Mouse (Mus musculus): ENCODE results near the gene Tsku. TPM values are rescaled to one million over a fixed set of nuclear protein-coding genes. Genes with fewer than 3 reads are reported as not detected.

Gene Tsku
- 0.13 and 0.21 TPM in 2 replicates for polyA plus RNA-seq (2012)

DNA sequence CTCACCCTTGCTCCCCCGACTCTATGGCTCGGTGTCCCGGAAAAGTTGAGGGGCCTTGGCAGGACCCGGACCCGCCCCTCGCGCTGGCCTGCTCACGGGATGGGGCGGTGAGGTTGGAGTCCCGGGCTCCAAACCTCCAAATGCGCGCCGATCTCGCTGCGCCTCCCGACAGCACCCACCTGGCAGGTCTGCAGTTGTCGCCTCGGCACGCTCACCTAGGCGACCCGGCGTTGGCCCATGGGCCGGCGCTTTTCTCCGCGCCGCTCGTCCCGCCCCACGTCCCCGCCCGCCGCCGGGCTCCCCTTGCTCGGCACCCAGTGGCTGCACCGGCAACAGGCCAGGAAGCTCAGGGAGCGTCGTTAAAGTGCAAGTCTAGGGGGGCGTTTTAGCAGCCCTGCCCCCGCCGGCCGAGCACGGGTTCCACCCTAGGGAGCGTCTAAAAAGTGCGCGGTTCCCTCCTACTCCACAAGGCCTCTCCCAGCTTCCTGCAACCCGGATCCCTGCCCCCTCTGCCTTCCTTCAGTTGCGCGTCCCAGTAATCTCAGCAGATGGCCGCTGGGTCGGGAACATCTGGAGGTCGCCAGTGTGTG, at the start of gene Tsku:
TSS of gene Tsku (minus strand) at position 266 of the 590 bp plus-strand sequence.

DNA sequence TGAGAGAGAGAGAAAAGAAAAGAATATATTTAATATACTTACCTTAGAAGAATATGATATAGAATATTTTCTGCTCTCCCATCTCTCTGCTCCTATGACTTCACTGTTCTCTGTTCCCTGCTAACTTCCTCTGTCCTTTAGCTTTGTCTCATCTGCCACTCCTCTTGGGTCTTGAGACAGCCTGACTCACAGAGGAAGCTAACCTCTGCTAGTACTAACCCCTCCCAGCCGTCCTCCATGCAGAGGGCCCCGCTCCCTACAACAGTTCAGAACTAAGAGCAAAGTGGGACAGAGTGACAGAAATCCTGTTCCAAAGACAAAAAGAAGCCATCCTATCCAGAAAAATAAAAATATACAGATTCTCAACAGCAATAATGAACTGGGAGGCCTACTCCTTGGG, 40.0 kb downstream of the Tsku start, which contains the start of gene Acer3:
TSS of gene Acer3 (minus strand) at position 126 of the 400 bp plus-strand sequence.

Other genes starting within 250 kb of the Tsku start
- gene Myo7a, start 241.8 kb downstream of the Tsku start, polyA plus RNA-seq (2012) = 20.9 and 25.7 TPM in 2 replicates
- 0.11 and 0.40 TPM in 2 replicates for gene Omp, start 215.8 kb downstream of the Tsku start, polyA plus RNA-seq (2012)
- gene Capn5, start 183.1 kb downstream of the Tsku start, polyA plus RNA-seq (2012) = 13.2 and 24.5 TPM in 2 replicates
- 0.17 and 0.26 TPM in 2 replicates for gene B3gnt6, start 161.8 kb downstream of the Tsku start, polyA plus RNA-seq (2012)
- 8.5 and 10.2 TPM in 2 replicates for gene Acer3, start 40.1 kb downstream of the Tsku start, polyA plus RNA-seq (2012)
- gene Gucy2d, start 79.1 kb upstream of the Tsku start, polyA plus RNA-seq (2012) = not detected in 2 replicates
- 1.3 and 1.7 TPM in 2 replicates for gene Lrrc32, start 128.0 kb upstream of the Tsku start, polyA plus RNA-seq (2012)

All from megakaryocyte-erythroid progenitor cell, adult 5 weeks (primary cell).